Mouse (Mus musculus) erythroblast, embryonic 14.5 days (primary cell): Measurements from ENCODE around the gene Paqr9.

Experiments
- GATA1 ChIP-seq: IDR thresholded peaks from 2 replicates; pipeline ENCODE4 v1.6.1; 2012; ENCODE audit warnings: low read length, inconsistent platforms, mixed read lengths
- TAL1 ChIP-seq: IDR thresholded peaks from 3 replicates; pipeline ENCODE4 v1.6.1; 2012; ENCODE audit warnings: low read length, inconsistent platforms, mixed read lengths

DNA sequence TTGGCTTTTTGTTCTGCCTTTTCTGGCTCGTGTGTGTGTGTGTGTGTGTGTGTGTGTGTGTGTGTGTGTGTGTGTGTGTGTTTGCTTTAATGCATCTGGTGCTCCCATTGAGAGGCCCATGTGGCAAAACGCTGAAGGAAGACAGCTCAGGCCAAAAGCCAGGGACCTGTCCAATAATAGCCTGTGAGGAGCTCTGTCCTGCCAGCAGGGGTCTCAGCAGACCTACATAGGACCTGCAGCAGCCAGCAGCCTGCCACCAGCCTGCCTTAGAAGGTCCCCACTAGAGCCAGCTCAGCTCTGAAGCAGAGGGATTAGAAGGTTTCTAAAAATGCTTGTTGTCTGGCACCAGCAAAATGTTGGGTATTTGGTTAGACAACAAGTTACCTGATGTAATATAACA, 33.5 kb upstream of the Paqr9 start:
- TF ChIP-seq GATA1: no peak
- TF ChIP-seq TAL1: no peak
